Mouse (Mus musculus) CH12.LX (cell line): ENCODE data around the gene Psma6. TPM values are rescaled to one million over a fixed set of nuclear protein-coding genes. Genes with fewer than 3 reads are reported as not detected.

Experiments
- DNase-seq: peaks from one replicate; pipeline ENCODE4 v3.0.0-alpha.2; 2013; ENCODE audit errors: extremely low read depth
- H3K27ac ChIP-seq: 2 replicates; pipeline ENCODE4 v1.5.1; 2012; ENCODE audit warnings: low read depth, mild to moderate bottlenecking, control low read depth, moderate library complexity; ENCODE audit not compliant: insufficient read depth
- H3K27me3 ChIP-seq: replicated peaks from 2 replicates; pipeline ENCODE3; 2012; ENCODE audit warnings: inconsistent platforms
- H3K36me3 ChIP-seq, 2 experiments: replicated peaks in 1 of 2; 2 replicates each; pipeline versions ENCODE3 to v1.6.1; 2012; ENCODE audit warnings: inconsistent platforms in 1 of 2, low read length in 1 of 2, mild to moderate bottlenecking in 1 of 2, mixed read lengths in 1 of 2, moderate library complexity in 1 of 2; ENCODE audit not compliant: control insufficient read depth in 1 of 2, insufficient read depth in 1 of 2
- H3K4me1 ChIP-seq, 2 experiments: 2 replicates each; pipeline ENCODE4 v1.6.1; 2012; ENCODE audit warnings: inconsistent platforms in 1 of 2, moderate library complexity in 1 of 2; ENCODE audit not compliant: insufficient read depth in 2 of 2, control insufficient read depth in 1 of 2
- H3K4me2 ChIP-seq: 2 replicates; pipeline ENCODE4 v1.6.1; 2012; ENCODE audit warnings: low read depth, mild to moderate bottlenecking, control low read depth; ENCODE audit not compliant: poor library complexity, insufficient read depth, severe bottlenecking
- H3K4me3 ChIP-seq, 3 experiments: fragments of 150-350 bp in 1 of 3; sonication (generic) in 1 of 3; replicated peaks in 1 of 3; 2 replicates each; pipeline versions ENCODE3 to v1.5.1; 2011 to 2012; ENCODE audit warnings: low read depth in 2 of 3, low read length in 2 of 3, mild to moderate bottlenecking in 2 of 3, moderate library complexity in 2 of 3, control low read depth in 1 of 3, improper control_type of control experiment in 1 of 3, inconsistent platforms in 1 of 3, mixed read lengths in 1 of 3; ENCODE audit not compliant: poor library complexity in 1 of 3
- H3K79me2 ChIP-seq: replicated peaks from 2 replicates; pipeline ENCODE4 v1.6.1; 2012; ENCODE audit warnings: mild to moderate bottlenecking, moderate library complexity; ENCODE audit not compliant: control insufficient read depth, poor library complexity, insufficient read depth, severe bottlenecking; ENCODE audit errors: extremely low read depth
- H3K9ac ChIP-seq: 2 replicates; pipeline ENCODE4 v1.6.1; 2012; ENCODE audit warnings: low read depth, mild to moderate bottlenecking, control low read depth, moderate library complexity; ENCODE audit not compliant: insufficient read depth
- H3K9me3 ChIP-seq: replicated peaks from 2 replicates; pipeline ENCODE3; 2012; ENCODE audit warnings: low read length, inconsistent platforms, mixed read lengths
- BHLHE40 ChIP-seq: IDR thresholded peaks from 2 replicates; pipeline ENCODE4 v1.6.1; 2011; ENCODE audit warnings: mild to moderate bottlenecking, low read depth, low read length, improper control_type of control experiment
- CHD2 ChIP-seq: IDR thresholded peaks from 2 replicates; pipeline ENCODE4 v1.6.1; 2011; ENCODE audit warnings: low read length, improper control_type of control experiment
- CTCF ChIP-seq, 2 experiments: IDR thresholded peaks in 1 of 2; conservative IDR thresholded peaks in 1 of 2; 2 replicates each; pipeline ENCODE4 v1.5.1; 2011 to 2012; ENCODE audit warnings: low read depth in 2 of 2, low read length in 2 of 2, improper control_type of control experiment in 1 of 2, inconsistent platforms in 1 of 2, mild to moderate bottlenecking in 1 of 2, moderate library complexity in 1 of 2
- EP300 ChIP-seq: IDR thresholded peaks from 2 replicates; pipeline ENCODE4 v1.6.1; 2011; ENCODE audit warnings: low read length, improper control_type of control experiment
- ETS1 ChIP-seq: conservative IDR thresholded peaks from 2 replicates; pipeline ENCODE4 v1.6.1; 2012; ENCODE audit warnings: low read depth, mild to moderate bottlenecking, inconsistent platforms, low read length, improper control_type of control experiment, moderate library complexity
- GABPA ChIP-seq: IDR thresholded peaks from 2 replicates; pipeline ENCODE4 v1.6.1; 2012; ENCODE audit warnings: low read depth, low read length, improper control_type of control experiment, inconsistent platforms; ENCODE audit not compliant: insufficient replicate concordance
- HCFC1 ChIP-seq: IDR thresholded peaks from 2 replicates; pipeline ENCODE4 v1.6.1; 2012; ENCODE audit warnings: low read depth, mild to moderate bottlenecking, inconsistent platforms, low read length, improper control_type of control experiment
- IRF4 ChIP-seq: IDR thresholded peaks from 2 replicates; pipeline ENCODE4 v1.6.1; 2014; ENCODE audit warnings: low read depth, mild to moderate bottlenecking, inconsistent platforms, low read length, improper control_type of control experiment
- JUND ChIP-seq: conservative IDR thresholded peaks from 2 replicates; pipeline ENCODE4 v1.6.1; 2011; ENCODE audit warnings: low read depth, low read length, improper control_type of control experiment
- KAT2A ChIP-seq: IDR thresholded peaks from 2 replicates; pipeline ENCODE4 v1.6.1; 2012; ENCODE audit warnings: low read length, improper control_type of control experiment, inconsistent platforms; ENCODE audit not compliant: insufficient replicate concordance
- MAFK ChIP-seq: IDR thresholded peaks from 2 replicates; pipeline ENCODE4 v1.6.1; 2011; ENCODE audit warnings: low read length, improper control_type of control experiment; ENCODE audit not compliant: insufficient replicate concordance
- MAX ChIP-seq: IDR thresholded peaks from 2 replicates; pipeline ENCODE4 v1.6.1; 2011; ENCODE audit warnings: low read length, improper control_type of control experiment
- MAZ ChIP-seq: IDR thresholded peaks from 2 replicates; pipeline ENCODE4 v1.6.1; 2012; ENCODE audit warnings: low read depth, mild to moderate bottlenecking, inconsistent platforms, low read length, improper control_type of control experiment, moderate library complexity
- MEF2A ChIP-seq: IDR thresholded peaks from 2 replicates; pipeline ENCODE4 v1.6.1; 2014; ENCODE audit warnings: low read depth, mild to moderate bottlenecking, inconsistent platforms, low read length, improper control_type of control experiment, borderline replicate concordance
- MXI1 ChIP-seq: IDR thresholded peaks from 2 replicates; pipeline ENCODE4 v1.6.1; 2011; ENCODE audit warnings: mild to moderate bottlenecking, low read depth, low read length, improper control_type of control experiment
- MYC ChIP-seq: IDR thresholded peaks from 2 replicates; pipeline ENCODE4 v1.6.1; 2011; ENCODE audit warnings: low read depth, mild to moderate bottlenecking, improper control_type of control experiment, low read length
- NELFE ChIP-seq: IDR thresholded peaks from 2 replicates; pipeline ENCODE4 v1.6.1; 2011; ENCODE audit warnings: low read depth, low read length, improper control_type of control experiment
- NRF1 ChIP-seq: IDR thresholded peaks from 2 replicates; pipeline ENCODE4 v1.6.1; 2014; ENCODE audit warnings: low read depth, mild to moderate bottlenecking, inconsistent platforms, low read length, improper control_type of control experiment, moderate library complexity
- POLR2A ChIP-seq: IDR thresholded peaks from 2 replicates; pipeline ENCODE4 v1.6.1; 2011; ENCODE audit warnings: low read depth, mild to moderate bottlenecking, improper control_type of control experiment, low read length
- POLR2AphosphoS2 ChIP-seq: IDR thresholded peaks from 2 replicates; pipeline ENCODE4 v1.6.1; 2011; ENCODE audit warnings: low read depth, low read length, improper control_type of control experiment
- RCOR1 ChIP-seq: conservative IDR thresholded peaks from 2 replicates; pipeline ENCODE4 v1.6.1; 2012; ENCODE audit warnings: low read depth, mild to moderate bottlenecking, inconsistent platforms, low read length, improper control_type of control experiment
- TBP ChIP-seq: conservative IDR thresholded peaks from 2 replicates; pipeline ENCODE4 v1.6.1; 2011; ENCODE audit warnings: low read depth, low read length, improper control_type of control experiment
- UBTF ChIP-seq: IDR thresholded peaks from 2 replicates; pipeline ENCODE4 v1.6.1; 2012; ENCODE audit warnings: low read depth, mild to moderate bottlenecking, inconsistent platforms, low read length, improper control_type of control experiment, moderate library complexity
- USF1 ChIP-seq: IDR thresholded peaks from 2 replicates; pipeline ENCODE4 v1.6.1; 2014; ENCODE audit warnings: low read depth, mild to moderate bottlenecking, inconsistent platforms, low read length, improper control_type of control experiment
- USF2 ChIP-seq: conservative IDR thresholded peaks from 2 replicates; pipeline ENCODE4 v1.6.1; 2011; ENCODE audit warnings: low read depth, low read length, improper control_type of control experiment
- ZC3H11A ChIP-seq: IDR thresholded peaks from 2 replicates; pipeline ENCODE4 v1.6.1; 2012; ENCODE audit warnings: low read depth, mild to moderate bottlenecking, inconsistent platforms, low read length, improper control_type of control experiment
- ZKSCAN1 ChIP-seq: IDR thresholded peaks from 2 replicates; pipeline ENCODE4 v1.6.1; 2012; ENCODE audit warnings: low read depth, inconsistent platforms, low read length, improper control_type of control experiment, borderline replicate concordance
- dilution Hi-C: fragments of 300-500 bp; cut with MboI; formaldehyde crosslinking; loops from 2 replicates; pipeline ENCODE4 v1.14.3; 2020; ENCODE audit warnings: low sequenced_read_pairs; ENCODE audit not compliant: extremely low pct_unique_long_range_greater_than_20kb, extremely low pct_ligation_motif_present
- in situ Hi-C: fragments of 300-500 bp; cut with MboI; formaldehyde crosslinking; loops from 3 replicates; pipeline ENCODE4 v1.14.3; 2019; ENCODE audit warnings: low sequenced_read_pairs, low pct_ligation_motif_present, low pct_unique_long_range_greater_than_20kb, mixed read lengths
- polyA plus RNA-seq: library from polyadenylated mRNA; unstranded; fragments of >175 nt; gene quantifications from 2 replicates; pipeline ENCODE4 v1.2.1, GENCODE M21; 2012; ENCODE audit warnings: low read depth; ENCODE audit not compliant: insufficient read length
- total RNA-seq, 2 experiments: library from RNA; depleted of rRNA; stranded (reverse); fragments of 300-350 nt in 1 of 2; fragments of >200 nt in 1 of 2; gene quantifications; 2 replicates each; pipeline ENCODE4 v1.2.3; 2012 to 2014

The Psma6 gene
- total and polyA plus RNA-seq, 3 experiments: 271 to 585 (median 307) TPM

- H3K27ac ChIP-seq: peak overlapping the region; percentile 81
- H3K79me2 ChIP-seq: peaks cover 33% of the 10 kb centered on the region
- H3K9ac ChIP-seq: peak overlapping the region; percentile 94
- dilution Hi-C loops (no loop called here), in situ Hi-C loops (no loop called here)
- DNase-seq: no peak
- no peak for TF ChIP-seq RCOR1
- TF ChIP-seq MEF2A: 0 out of 2 replicates have a peak, but pooled peaks have one; percentile 19
- TF ChIP-seq CHD2: peak; percentile 54; the same call in 1 of the 2 replicates
- TF ChIP-seq ETS1: peak; percentile 44; the same call in 1 of the 2 replicates
- TF ChIP-seq NRF1: no peak
- TF ChIP-seq IRF4: peak; percentile 17; the same call in 1 of the 2 replicates
- 0 out of 2 replicates have a peak, but pooled peaks have one; percentile 18 for TF ChIP-seq TBP
- 0 out of 2 replicates have a peak, but pooled peaks have one; percentile 26 for TF ChIP-seq POLR2A
- peak; percentile 16; the same call in 1 of the 2 replicates for TF ChIP-seq EP300
- TF ChIP-seq HCFC1: 0 out of 2 replicates have a peak, but pooled peaks have one; percentile 27
- TF ChIP-seq MAX: no peak
- 0 out of 2 replicates have a peak, but pooled peaks have one; percentile 37 for TF ChIP-seq BHLHE40
- no peak for TF ChIP-seq NELFE
- H3K36me3 ChIP-seq: peaks cover 0 to 11% of the 10 kb centered on the region in 2 experiments
- H3K4me2 ChIP-seq: peak overlapping the region; percentile 90
- no peaks in the 10 kb centered on the region for H3K9me3 ChIP-seq
- peak overlapping the region; percentile 60 to 98 (median 69) for H3K4me3 ChIP-seq
- peaks cover 15 to 52% of the 10 kb centered on the region in 2 experiments for H3K4me1 ChIP-seq
- H3K27me3 ChIP-seq: no peaks in the 10 kb centered on the region
Observed at GRCm38 (mm10) chr12:55397544-55398239, 13.7 kb downstream of the Psma6 start.

- dilution Hi-C loops: no loop called here
- in situ Hi-C loops: no loop called here
- peak overlapping the region; percentile 81 for H3K27ac ChIP-seq
- H3K36me3 ChIP-seq: peaks cover 3 to 19% of the 10 kb centered on the region in 2 experiments
- no peaks in the 10 kb centered on the region for H3K9me3 ChIP-seq
- DNase-seq: peak; percentile 95
- peak overlapping the region; percentile 94 for H3K9ac ChIP-seq
- H3K27me3 ChIP-seq: no peaks in the 10 kb centered on the region
- H3K4me3 ChIP-seq: peak overlapping the region; percentile 76 to 98 (median 91)
- H3K4me1 ChIP-seq: peaks cover 13 to 44% of the 10 kb centered on the region in 2 experiments
- peaks cover 41% of the 10 kb centered on the region for H3K79me2 ChIP-seq
- H3K4me2 ChIP-seq: peak overlapping the region; percentile 70
- TF ChIP-seq JUND (no peak), USF1 (no peak), POLR2A (peak; percentile 91), TBP (peak; percentile 90), IRF4 (peak; percentile 58; the same call in 1 of the 2 replicates), UBTF (no peak), USF2 (no peak), CHD2 (peak; percentile 86), MXI1 (peak; percentile 80), KAT2A (peak; percentile 94; the same call in 1 of the 2 replicates), ZKSCAN1 (no peak), BHLHE40 (peak; percentile 67), ZC3H11A (no peak), POLR2AphosphoS2 (peak; percentile 84; the same call in 1 of the 2 replicates), ETS1 (peak; percentile 45), MAZ (peak; percentile 91), EP300 (peak; percentile 68), MYC (no peak; the same call in 1 of the 2 replicates), CTCF (conservative IDR thresholded peaks at IDR 0.05 in 1 of 2, IDR thresholded peaks at IDR 0.05 in 1 of 2; ENCODE audit: low read depth in 2 of 2, low read length in 2 of 2) (peak in 1 of 2 experiments; percentile 28; a peak in 2 of 4 replicates), GABPA (no peak; the same call in 1 of the 2 replicates), MAFK (peak; percentile 40; the same call in 1 of the 2 replicates), NRF1 (peak; percentile 41)
Observed at GRCm38 (mm10) chr12:55398240-55399127, 14.5 kb downstream of the Psma6 start.
